Mouse (Mus musculus): ENCODE data around the gene Kirrel3.

- TF ChIP-seq CTCF (IDR thresholded peaks at IDR 0.05; ENCODE audit: low read depth, low read length) (no peak), TAL1 (conservative IDR thresholded peaks at IDR 0.05; ENCODE audit: low read depth, low read length) (no peak), GATA1 (IDR thresholded peaks at IDR 0.05; ENCODE audit: borderline replicate concordance, low read length) (no peak), POLR2AphosphoS5 (IDR thresholded peaks at IDR 0.05; ENCODE audit: insufficient replicate concordance, low read depth, low read length) (no peak)
Measured at GRCm38 (mm10) chr9:34752076-34752800, 266.5 kb downstream of the Kirrel3 start.
